Mouse (Mus musculus): Measurements from ENCODE around the gene Pyy. TPM values are rescaled to one million over a fixed set of nuclear protein-coding genes. Genes with fewer than 3 reads are reported as not detected.

The Pyy gene
- polyA plus RNA-seq, 1 experiment, result 8.2 TPM

DNA sequence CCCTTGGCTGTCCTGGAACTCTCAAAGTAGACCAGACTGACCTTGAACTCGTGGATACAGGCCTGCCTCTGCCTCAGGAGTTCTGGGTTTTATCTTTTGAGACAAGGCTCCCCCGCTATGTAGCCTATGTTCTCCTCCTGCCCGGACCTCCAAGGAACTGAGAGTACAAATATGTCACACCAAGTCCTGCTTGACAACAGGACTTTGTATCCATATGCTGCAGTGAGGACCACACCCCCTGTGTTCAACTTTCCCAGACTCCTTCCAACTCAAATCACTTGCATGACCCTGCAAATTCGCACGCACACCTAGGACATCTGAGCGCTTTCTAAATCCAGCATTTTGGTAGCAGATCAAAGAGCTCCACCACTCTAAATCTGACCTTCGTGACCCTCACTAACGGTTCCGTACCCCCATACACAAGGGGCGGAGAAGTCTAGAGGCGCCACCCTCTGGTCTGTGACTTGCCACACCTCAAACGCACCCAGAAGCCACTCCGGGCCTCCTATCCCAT, 37.4 kb upstream of the Pyy start:
- peaks cover 19% of the 10 kb centered on the region for H3K4me1 ChIP-seq (ENCODE audit: control insufficient read depth, insufficient read depth, low read length)
- peak overlapping the region; percentile 61 for H3K4me3 ChIP-seq (ENCODE audit: control insufficient read depth, low read depth, low read length)
- H3K36me3 ChIP-seq (ENCODE audit: control insufficient read depth, insufficient read depth, low read length), result no peaks in the 10 kb centered on the region
- TF ChIP-seq POLR2A (IDR thresholded peaks at IDR 0.05; ENCODE audit: control insufficient read depth, low read depth, low read length) (no peak), CTCF (IDR thresholded peaks at IDR 0.05; ENCODE audit: control insufficient read depth, insufficient read depth, insufficient replicate concordance, low read depth, low read length) (no peak)
- peak overlapping the region; percentile 34; the same call in 1 of the 2 replicates for H3K27ac ChIP-seq (ENCODE audit: control insufficient read depth, insufficient read depth, low read depth, low read length)
- H3K27me3 ChIP-seq (ENCODE audit: control insufficient read depth, insufficient read depth, low read length), result peaks cover 3% of the 10 kb centered on the region

- Histone ChIP-seq H3K27ac (ENCODE audit: control insufficient read depth, insufficient read depth, low read depth, low read length) (no peak overlapping the region), H3K36me3 (ENCODE audit: control insufficient read depth, insufficient read depth, low read length) (no peaks in the 10 kb centered on the region), H3K27me3 (ENCODE audit: control insufficient read depth, insufficient read depth, low read length) (peaks cover 3% of the 10 kb centered on the region; the same call in 1 of the 2 replicates), H3K4me3 (ENCODE audit: control insufficient read depth, low read depth, low read length) (no peak overlapping the region), H3K4me1 (ENCODE audit: control insufficient read depth, insufficient read depth, low read length) (peaks cover 19% of the 10 kb centered on the region)
- TF ChIP-seq CTCF (IDR thresholded peaks at IDR 0.05; ENCODE audit: control insufficient read depth, insufficient read depth, insufficient replicate concordance, low read depth, low read length) (no peak), POLR2A (IDR thresholded peaks at IDR 0.05; ENCODE audit: control insufficient read depth, low read depth, low read length) (no peak)
Observed at GRCm38 (mm10) chr11:102142355-102142754, 34.7 kb upstream of the Pyy start.

DNA sequence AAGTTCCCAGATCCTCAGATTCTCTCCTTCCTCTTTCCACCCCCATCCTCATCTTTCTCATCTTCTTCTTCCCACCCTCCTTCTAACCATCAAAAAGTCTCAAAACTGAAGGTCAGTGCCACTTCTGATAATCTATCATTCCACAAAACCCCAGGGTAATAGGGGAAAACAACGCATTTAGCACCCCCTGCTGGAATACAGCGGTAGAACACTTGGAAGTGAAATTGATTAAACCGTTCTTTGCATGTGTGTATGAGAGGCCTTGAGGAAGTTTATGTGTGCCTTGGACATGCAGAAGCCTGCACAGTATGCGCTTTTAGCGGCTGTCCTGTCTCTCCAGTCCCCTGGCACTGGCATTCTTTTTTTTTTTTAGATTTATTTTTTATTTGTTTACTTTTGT, 32.9 kb upstream of the Pyy start:
- Histone ChIP-seq H3K27me3 (ENCODE audit: control insufficient read depth, insufficient read depth, low read length) (no peaks in the 10 kb centered on the region), H3K36me3 (ENCODE audit: control insufficient read depth, insufficient read depth, low read length) (no peaks in the 10 kb centered on the region), H3K27ac (ENCODE audit: control insufficient read depth, insufficient read depth, low read depth, low read length) (no peak overlapping the region), H3K4me1 (ENCODE audit: control insufficient read depth, insufficient read depth, low read length) (peaks cover 6% of the 10 kb centered on the region), H3K4me3 (ENCODE audit: control insufficient read depth, low read depth, low read length) (no peak overlapping the region)
- TF ChIP-seq POLR2A (IDR thresholded peaks at IDR 0.05; ENCODE audit: control insufficient read depth, low read depth, low read length) (no peak), CTCF (IDR thresholded peaks at IDR 0.05; ENCODE audit: control insufficient read depth, insufficient read depth, insufficient replicate concordance, low read depth, low read length) (no peak; the same call in 1 of the 2 replicates)

GRCm38 (mm10) chr11:102138447-102138740, 30.8 kb upstream of the Pyy start:
- TF ChIP-seq CTCF (IDR thresholded peaks at IDR 0.05; ENCODE audit: control insufficient read depth, insufficient read depth, insufficient replicate concordance, low read depth, low read length) (peak; percentile 95; the same call in 1 of the 2 replicates), POLR2A (IDR thresholded peaks at IDR 0.05; ENCODE audit: control insufficient read depth, low read depth, low read length) (no peak)
- H3K36me3 ChIP-seq (ENCODE audit: control insufficient read depth, insufficient read depth, low read length), result no peaks in the 10 kb centered on the region
- H3K27ac ChIP-seq (ENCODE audit: control insufficient read depth, insufficient read depth, low read depth, low read length), result no peak overlapping the region
- H3K27me3 ChIP-seq (ENCODE audit: control insufficient read depth, insufficient read depth, low read length), result no peaks in the 10 kb centered on the region
- H3K4me1 ChIP-seq (ENCODE audit: control insufficient read depth, insufficient read depth, low read length), result peaks cover 3% of the 10 kb centered on the region; the same call in 1 of the 2 replicates
- no peak overlapping the region for H3K4me3 ChIP-seq (ENCODE audit: control insufficient read depth, low read depth, low read length)

DNA sequence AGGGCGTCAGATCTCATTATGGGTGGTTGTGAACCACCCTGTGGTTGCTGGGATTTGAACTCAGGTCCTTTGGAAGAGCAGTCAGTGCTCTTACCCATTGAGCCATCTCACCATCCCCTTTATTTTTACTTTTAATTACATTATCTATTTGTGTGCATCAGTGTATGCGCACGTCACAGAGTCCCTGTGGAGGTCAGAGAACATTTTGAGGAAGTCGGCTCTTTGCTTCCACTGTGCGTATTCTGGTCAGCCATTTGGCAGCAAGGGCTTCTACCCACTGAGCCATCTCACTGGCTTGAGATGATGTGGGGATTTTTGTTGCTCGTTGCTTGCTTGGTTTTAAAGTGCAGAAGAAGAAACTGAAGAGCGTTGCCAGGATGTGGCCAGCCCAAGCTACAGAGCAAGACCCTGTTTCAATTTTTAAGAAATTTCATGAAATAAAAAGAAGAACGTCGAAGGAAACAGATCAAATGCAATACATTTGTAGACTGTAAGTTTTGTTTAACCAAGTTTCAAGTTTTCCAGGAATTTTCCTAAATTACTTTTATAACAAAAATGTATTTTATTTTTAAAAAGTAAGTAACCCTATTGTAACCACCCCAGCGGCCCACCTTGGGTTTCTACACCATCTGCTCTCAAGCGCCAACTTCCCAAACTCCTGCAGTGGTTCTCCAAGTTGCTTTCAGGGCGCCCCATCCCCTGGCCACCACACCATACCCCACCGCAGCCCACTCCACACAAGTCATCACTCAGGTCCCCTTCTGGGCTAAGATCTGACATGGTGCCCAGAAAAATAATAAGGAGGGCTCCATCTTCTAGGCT, 30.2 kb upstream of the Pyy start:
- H3K27ac ChIP-seq (ENCODE audit: control insufficient read depth, insufficient read depth, low read depth, low read length), result no peak overlapping the region
- H3K27me3 ChIP-seq (ENCODE audit: control insufficient read depth, insufficient read depth, low read length), result no peaks in the 10 kb centered on the region
- no peaks in the 10 kb centered on the region for H3K36me3 ChIP-seq (ENCODE audit: control insufficient read depth, insufficient read depth, low read length)
- TF ChIP-seq POLR2A (IDR thresholded peaks at IDR 0.05; ENCODE audit: control insufficient read depth, low read depth, low read length), result no peak
- no peak for TF ChIP-seq CTCF (IDR thresholded peaks at IDR 0.05; ENCODE audit: control insufficient read depth, insufficient read depth, insufficient replicate concordance, low read depth, low read length)
- peaks cover 3% of the 10 kb centered on the region; the same call in 1 of the 2 replicates for H3K4me1 ChIP-seq (ENCODE audit: control insufficient read depth, insufficient read depth, low read length)
- no peak overlapping the region for H3K4me3 ChIP-seq (ENCODE audit: control insufficient read depth, low read depth, low read length)

DNA sequence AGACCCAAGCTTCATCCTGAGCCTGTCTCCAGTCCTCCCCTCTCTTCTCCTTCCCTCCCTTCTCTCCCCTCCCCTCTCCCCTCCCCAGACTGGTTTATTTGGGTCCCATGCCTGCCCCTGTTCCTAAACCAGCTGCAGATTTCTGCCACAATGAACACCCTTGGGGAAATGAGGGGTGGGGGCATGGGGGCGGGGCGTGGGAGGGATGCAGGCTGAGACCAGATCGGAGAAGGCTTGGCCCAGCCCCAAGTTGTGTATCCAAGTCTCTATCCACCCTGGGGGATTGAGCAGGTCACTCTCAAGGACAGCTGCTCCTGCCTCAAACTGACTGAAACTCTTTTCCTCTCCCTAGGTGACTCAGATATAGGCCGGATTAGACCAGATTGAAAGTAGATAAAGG, 26.9 kb upstream of the Pyy start:
- Histone ChIP-seq H3K36me3 (ENCODE audit: control insufficient read depth, insufficient read depth, low read length) (no peaks in the 10 kb centered on the region), H3K4me3 (ENCODE audit: control insufficient read depth, low read depth, low read length) (no peak overlapping the region), H3K27me3 (ENCODE audit: control insufficient read depth, insufficient read depth, low read length) (no peaks in the 10 kb centered on the region), H3K4me1 (ENCODE audit: control insufficient read depth, insufficient read depth, low read length) (peaks cover 3% of the 10 kb centered on the region; the same call in 1 of the 2 replicates), H3K27ac (ENCODE audit: control insufficient read depth, insufficient read depth, low read depth, low read length) (no peak overlapping the region)
- TF ChIP-seq POLR2A (IDR thresholded peaks at IDR 0.05; ENCODE audit: control insufficient read depth, low read depth, low read length), result no peak
- TF ChIP-seq CTCF (IDR thresholded peaks at IDR 0.05; ENCODE audit: control insufficient read depth, insufficient read depth, insufficient replicate concordance, low read depth, low read length), result no peak

DNA sequence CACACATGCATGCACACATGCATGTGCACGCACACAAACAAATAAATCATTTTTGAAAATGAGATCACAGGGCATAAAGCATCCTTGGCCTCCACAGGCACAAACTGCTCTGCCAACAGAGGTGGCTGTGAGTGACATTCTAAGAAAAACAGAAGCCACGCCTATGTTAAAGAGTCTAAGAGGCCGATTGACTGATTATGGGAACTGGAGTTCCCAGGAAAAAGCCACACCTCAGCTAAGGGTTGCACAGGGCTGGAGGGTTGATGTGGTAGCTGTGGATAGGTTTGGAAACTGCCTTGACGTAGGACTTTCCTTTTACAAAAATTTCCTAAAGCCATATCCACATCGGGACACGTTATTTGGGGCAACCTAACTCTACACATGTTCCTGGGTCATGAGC, 9.8 kb upstream of the Pyy start:
- no peak for TF ChIP-seq CTCF (IDR thresholded peaks at IDR 0.05; ENCODE audit: control insufficient read depth, insufficient read depth, insufficient replicate concordance, low read depth, low read length)
- no peak for TF ChIP-seq POLR2A (IDR thresholded peaks at IDR 0.05; ENCODE audit: control insufficient read depth, low read depth, low read length)
- Histone ChIP-seq H3K36me3 (ENCODE audit: control insufficient read depth, insufficient read depth, low read length) (no peaks in the 10 kb centered on the region), H3K27ac (ENCODE audit: control insufficient read depth, insufficient read depth, low read depth, low read length) (no peak overlapping the region), H3K4me1 (ENCODE audit: control insufficient read depth, insufficient read depth, low read length) (no peaks in the 10 kb centered on the region), H3K27me3 (ENCODE audit: control insufficient read depth, insufficient read depth, low read length) (no peaks in the 10 kb centered on the region), H3K4me3 (ENCODE audit: control insufficient read depth, low read depth, low read length) (no peak overlapping the region)

Measured in testis, adult 2 months (tissue).